Comparison of ENCODE assay signal across 9 mouse cellular contexts in genomic region chr5:130852182-130852581, GRCm38 (mm10).
DNase-seq lines count a peak whose midpoint lies in the region; ATAC-seq and TF ChIP-seq lines count a peak whose summit lies in the region.
"Had no signal": no experiment of that assay in that cellular context is flagged by ENCODE, and none has a peak within 500 bp of the region (broad histone marks: within the 10 kb centered on the region; RNA-seq: fewer than 3 reads in every experiment).

No protein-coding gene starts in this region.

- TF ChIP-seq CTCF in E14TG2a.4 (conservative IDR thresholded peaks at IDR 0.05; ENCODE audit: low read length): no peak
- no peak for TF ChIP-seq CTCF in forebrain, postnatal 0 days (IDR thresholded peaks at IDR 0.05; ENCODE audit: low read depth)
- TF ChIP-seq CTCF in liver, embryonic 14.5 days (IDR thresholded peaks at IDR 0.05; ENCODE audit: low read depth): no peak

- no peak for TF ChIP-seq EP300 in liver, embryonic 14.5 days (IDR thresholded peaks at IDR 0.05; ENCODE audit: low read depth)

- no peak for ATAC-seq in heart, embryonic 13.5 days (ENCODE audit: extremely low read depth, insufficient number of reproducible peaks, low FRiP score, low TSS enrichment)
- no peak for ATAC-seq in forebrain, postnatal 0 days
- ATAC-seq in liver, embryonic 14.5 days (ENCODE audit: insufficient read depth): no peak

- no peak overlapping the region for H3K27ac ChIP-seq in heart, embryonic 13.5 days (replicated peaks)
- H3K27ac ChIP-seq in forebrain, postnatal 0 days (ENCODE audit: low read depth, low read length): no peak overlapping the region
- no peak overlapping the region for H3K27ac ChIP-seq in liver, embryonic 14.5 days

- H3K4me1 ChIP-seq in heart, embryonic 13.5 days: peaks cover 16% of the 10 kb centered on the region
- peaks cover 44% of the 10 kb centered on the region for H3K4me1 ChIP-seq in E14TG2a.4 (replicated peaks; ENCODE audit: low read depth, low read length)
- H3K4me1 ChIP-seq in forebrain, postnatal 0 days (ENCODE audit: insufficient read depth): no peaks in the 10 kb centered on the region
- H3K4me1 ChIP-seq in liver, embryonic 14.5 days (replicated peaks; ENCODE audit: control insufficient read depth in 2 of 2, insufficient read depth in 2 of 2, low read length in 1 of 2): no peaks in the 10 kb centered on the region

- 4% methylated on average over 11 of the region's 11 CpGs for WGBS in heart, embryonic 13.5 days
- 9% methylated on average over 11 of the region's 11 CpGs for WGBS in forebrain, postnatal 0 days
- WGBS in liver, embryonic 14.5 days (ENCODE audit: insufficient replicate concordance): 13% methylated on average over 11 of the region's 11 CpGs

- peak overlapping the region; percentile 65 for H3K4me2 ChIP-seq in heart, embryonic 13.5 days
- peak overlapping the region; percentile 27 for H3K4me2 ChIP-seq in forebrain, postnatal 0 days (ENCODE audit: low read depth)
- H3K4me2 ChIP-seq in liver, embryonic 14.5 days (ENCODE audit: low read depth): peak overlapping the region; percentile 26

- H3K9ac ChIP-seq in heart, embryonic 13.5 days: peak overlapping the region; percentile 70
- 0 out of 2 replicates have a peak overlapping the region, but pooled peaks have one; percentile 10 for H3K9ac ChIP-seq in forebrain, postnatal 0 days
- H3K9ac ChIP-seq in liver, embryonic 14.5 days (replicated peaks): no peak overlapping the region

- peak overlapping the region; percentile 45 for H3K4me3 ChIP-seq in heart, embryonic 13.5 days
- H3K4me3 ChIP-seq in E14TG2a.4 (replicated peaks; ENCODE audit: low read length): peak overlapping the region; percentile 41
- H3K4me3 ChIP-seq in forebrain, postnatal 0 days (ENCODE audit: low read depth, low read length): no peak overlapping the region
- H3K4me3 ChIP-seq in liver, embryonic 14.5 days (ENCODE audit: insufficient read depth in 1 of 2, low read depth in 2 of 2, low read length in 2 of 2): no peak overlapping the region

- H3K9me3 ChIP-seq in heart, embryonic 13.5 days: no peaks in the 10 kb centered on the region
- H3K9me3 ChIP-seq in E14TG2a.4 (ENCODE audit: low read length): no peaks in the 10 kb centered on the region
- no peaks in the 10 kb centered on the region for H3K9me3 ChIP-seq in forebrain, postnatal 0 days (ENCODE audit: low read length)
- no peaks in the 10 kb centered on the region for H3K9me3 ChIP-seq in liver, embryonic 14.5 days (ENCODE audit: control insufficient read depth, low read length)

- peaks cover 13% of the 10 kb centered on the region; the same call in 1 of the 2 replicates for H3K27me3 ChIP-seq in heart, embryonic 13.5 days (replicated peaks)
- H3K27me3 ChIP-seq in E14TG2a.4 (ENCODE audit: insufficient read depth, low read length): no peaks in the 10 kb centered on the region
- no peaks in the 10 kb centered on the region for H3K27me3 ChIP-seq in forebrain, postnatal 0 days (ENCODE audit: insufficient read depth, low read length)
- H3K27me3 ChIP-seq in liver, embryonic 14.5 days (ENCODE audit: control insufficient read depth, insufficient read depth, low read length): no peaks in the 10 kb centered on the region

- H3K36me3 ChIP-seq in heart, embryonic 13.5 days: no peaks in the 10 kb centered on the region
- H3K36me3 ChIP-seq in E14TG2a.4 (ENCODE audit: insufficient read depth, low read length): no peaks in the 10 kb centered on the region
- H3K36me3 ChIP-seq in forebrain, postnatal 0 days (ENCODE audit: insufficient read depth): no peaks in the 10 kb centered on the region
- no peaks in the 10 kb centered on the region for H3K36me3 ChIP-seq in liver, embryonic 14.5 days (replicated peaks; ENCODE audit: control insufficient read depth, insufficient read depth, low read depth)

- DNase-seq in heart, postnatal 4 days: no peak
- no peak for DNase-seq in forebrain, postnatal 0 days
- DNase-seq in liver, embryonic 14.5 days (ENCODE audit: low read depth in 3 of 3, low spot score in 3 of 3): no peak
- DNase-seq in MN1 (ENCODE audit: low spot score): no peak
- no peak for DNase-seq in layer of hippocampus, adult 9-10 months (ENCODE audit: low spot score)
- DNase-seq in testis, postnatal 14 days (ENCODE audit: low spot score): no peak
- DNase-seq: kidney, adult 2 months had no signal

Comparison
In these comparisons a context has a peak if more than half of its experiments do, and no peak if none do; other contexts are left out.
1. H3K4me3 ChIP-seq: peak in heart, embryonic 13.5 days (single experiment) and E14TG2a.4 (single experiment); none in forebrain, postnatal 0 days (single experiment) and liver, embryonic 14.5 days (0 of 2).
2. Peak in every context shown above with its lines, with median percentiles within 50 percentile points of each other: H3K4me2 ChIP-seq.